Mouse (Mus musculus): ENCODE results near the gene Tfrc.

- no peak for TF ChIP-seq CTCF (IDR thresholded peaks at IDR 0.05; ENCODE audit: low read depth, low read length)
- no peak for TF ChIP-seq POLR2A (IDR thresholded peaks at IDR 0.05; ENCODE audit: extremely low read depth, insufficient read depth, low read length)
Measured at GRCm38 (mm10) chr16:32670354-32671124, 61.8 kb downstream of the Tfrc start.
